Mouse (Mus musculus) Patski (cell line): ENCODE measurements around the gene H2afb3. TPM values are rescaled to one million over a fixed set of nuclear protein-coding genes. Genes with fewer than 3 reads are reported as not detected.
"Not testable (repeated sequence)": the region's sequence is repeated elsewhere in the genome, so short reads cannot be mapped to it uniquely, and the experiment has no call there.

ENCODE experiments used
- ATAC-seq: fragments of 100-300 bp; one replicate; pipeline ENCODE4 v1.8.0; 2021
- CTCF ChIA-PET: fragments of 350-600 bp; sonication (Branson Sonifier 250); formaldehyde crosslinking; loops from one replicate; lab custom pipeline; 2022; ENCODE audit warnings: inconsistent platforms; lab: Charles Lee
- POLR2A ChIA-PET: fragments of 350-600 bp; sonication (Branson Sonifier 250); formaldehyde crosslinking; loops from one replicate; lab custom pipeline; 2022; ENCODE audit warnings: antibody characterized with exemption, inconsistent platforms; lab: Charles Lee
- DNase-seq: peaks from one replicate; pipeline ENCODE4 v3.0.0-alpha.2; 2011; ENCODE audit warnings: low read depth, low spot score
- H3K27me3 ChIP-seq: fragments of 371-371 bp; one replicate; pipeline ENCODE4 v1.5.1; 2021
- CTCF ChIP-seq: fragments of 100-300 bp; IDR thresholded peaks from one replicate; pipeline ENCODE4 v1.5.1; 2021
- in situ Hi-C: fragments of 300-500 bp; cut with MboI; formaldehyde crosslinking; loops from 3 replicates; pipeline ENCODE4 v1.11.1; 2018; ENCODE audit warnings: low pct_unique_long_range_greater_than_20kb, mixed read lengths
- polyA plus RNA-seq: library from polyadenylated mRNA; unstranded; gene quantifications from one replicate; pipeline ENCODE4 v1.2.3, GENCODE M21; 2021

The H2afb3 gene
- polyA plus RNA-seq, result not detected

GRCm38 (mm10) chrX:120312995-120313394 is at the start of gene H2afb3:
Gene H2afb3, minus strand, starts transcription at chrX:120313095.
- H3K27me3 ChIP-seq, CTCF ChIA-PET, in situ Hi-C loops, ATAC-seq, POLR2A ChIA-PET, DNase-seq: not testable (repeated sequence)

GRCm38 (mm10) chrX:120301469-120302175 is 11.3 kb downstream of the H2afb3 start:
- ATAC-seq, result no peak
- DNase-seq, result no peak
- ChIA-PET CTCF (no interaction called here), POLR2A (no interaction called here)
- in situ Hi-C loops, result no loop called here
- H3K27me3 ChIP-seq, result peaks cover 23% of the 10 kb centered on the region
- TF ChIP-seq CTCF, result no peak

GRCm38 (mm10) chrX:120292832-120293750 is 19.8 kb downstream of the H2afb3 start:
- in situ Hi-C loops, result no loop called here
- DNase-seq (no peak), ATAC-seq (no peak)
- CTCF ChIA-PET, result interaction anchor here (1.0 kb wide), 1 partner anchor 7 kb away, joined by 3 read pairs; no protein-coding TSS in a partner anchor
- no peak for TF ChIP-seq CTCF
- POLR2A ChIA-PET, result interaction anchor here (0.6 kb wide), 1 partner anchor 848 kb away, joined by 3 read pairs; no protein-coding TSS in a partner anchor
- peaks cover 38% of the 10 kb centered on the region for H3K27me3 ChIP-seq

GRCm38 (mm10) chrX:120291696-120292095 is 21.2 kb downstream of the H2afb3 start:
- H3K27me3 ChIP-seq, result peaks cover 44% of the 10 kb centered on the region
- ChIA-PET CTCF (no interaction called here), POLR2A (no interaction called here)
- ATAC-seq (no peak), DNase-seq (no peak)
- in situ Hi-C loops, result no loop called here
- TF ChIP-seq CTCF, result no peak

GRCm38 (mm10) chrX:120290900-120291280 is 22.0 kb downstream of the H2afb3 start:
- ChIA-PET CTCF (no interaction called here), POLR2A (no interaction called here)
- DNase-seq (no peak), ATAC-seq (no peak)
- in situ Hi-C loops, result no loop called here
- no peak for TF ChIP-seq CTCF
- peaks cover 49% of the 10 kb centered on the region for H3K27me3 ChIP-seq

- H3K27me3 ChIP-seq, result peaks cover 51% of the 10 kb centered on the region
- in situ Hi-C loops, result no loop called here
- TF ChIP-seq CTCF, result no peak
- ChIA-PET CTCF (no interaction called here), POLR2A (no interaction called here)
- no peak for ATAC-seq
- no peak for DNase-seq
Observed at GRCm38 (mm10) chrX:120290011-120290899, 22.6 kb downstream of the H2afb3 start, which contains the start of gene Pcdh11x. Gene Pcdh11x, plus strand, starts transcription at chrX:120290259.

- DNase-seq (no peak), ATAC-seq (no peak)
- CTCF ChIA-PET, result no interaction called here
- POLR2A ChIA-PET, result no interaction called here
- H3K27me3 ChIP-seq, result peaks cover 36% of the 10 kb centered on the region
- TF ChIP-seq CTCF, result no peak
- in situ Hi-C loops, result no loop called here
Observed at GRCm38 (mm10) chrX:120287502-120287901, 25.4 kb downstream of the H2afb3 start.

- DNase-seq (no peak), ATAC-seq (no peak)
- TF ChIP-seq CTCF, result peak; percentile 7
- in situ Hi-C loops, result no loop called here
- CTCF ChIA-PET, result interaction anchor here (0.7 kb wide), 1 partner anchor 8 kb away, joined by 3 read pairs; no protein-coding TSS in a partner anchor
- H3K27me3 ChIP-seq, result peaks cover 32% of the 10 kb centered on the region
- POLR2A ChIA-PET, result no interaction called here
Observed at GRCm38 (mm10) chrX:120285522-120285921, 27.4 kb downstream of the H2afb3 start.

Other genes starting within 250 kb of the H2afb3 start
- gene Pcdh11x, start 22.8 kb downstream of the H2afb3 start, polyA plus RNA-seq, result 0.01 TPM